Mouse (Mus musculus) urinary bladder, postnatal 4 days (tissue): Measurements from ENCODE around the gene Ppip5k1.

Experiments
- DNase-seq, 2 experiments: peaks; one replicate each; pipeline ENCODE4 v3.0.0; 2021 to 2022; ENCODE audit warnings: low spot score in 2 of 2

The Ppip5k1 gene

GRCm38 (mm10) chr2:121298131-121298530 lies 57.1 kb downstream of the Ppip5k1 start:
- DNase-seq, result no peak

GRCm38 (mm10) chr2:121297701-121298100 lies 57.5 kb downstream of the Ppip5k1 start:
- DNase-seq, result no peak

GRCm38 (mm10) chr2:121296754-121297231 lies 58.4 kb downstream of the Ppip5k1 start:
- DNase-seq, result no peak

GRCm38 (mm10) chr2:121295608-121296571 lies 59.3 kb downstream of the Ppip5k1 start:
- DNase-seq, result no peak

GRCm38 (mm10) chr2:121294753-121295607 lies 60.2 kb downstream of the Ppip5k1 start:
- peak; percentile 63 to 66 for DNase-seq

GRCm38 (mm10) chr2:121294182-121294581 lies 61.0 kb downstream of the Ppip5k1 start:
- DNase-seq, result peak in 1 of 2 experiments; percentile 52

GRCm38 (mm10) chr2:121292316-121293013 lies 62.7 kb downstream of the Ppip5k1 start:
- DNase-seq, result no peak

- no peak for DNase-seq
Observed at GRCm38 (mm10) chr2:121289730-121290540, 65.3 kb downstream of the Ppip5k1 start.

- DNase-seq, result peak; percentile 83 to 91
Observed at GRCm38 (mm10) chr2:121288901-121289729, 66.1 kb downstream of the Ppip5k1 start, which contains the start of gene Map1a. Gene Map1a, plus strand, starts transcription at chr2:121289600.

GRCm38 (mm10) chr2:121287850-121288249 lies 67.3 kb downstream of the Ppip5k1 start:
- no peak for DNase-seq

GRCm38 (mm10) chr2:121271928-121272516 lies 83.2 kb downstream of the Ppip5k1 start:
- no peak for DNase-seq

GRCm38 (mm10) chr2:121271236-121271927 lies 83.8 kb downstream of the Ppip5k1 start, which contains the start of gene Trp53bp1:
Gene Trp53bp1, minus strand, starts transcription at chr2:121271407.
- DNase-seq, result peak; percentile 90 to 95

GRCm38 (mm10) chr2:121270521-121271235 lies 84.5 kb downstream of the Ppip5k1 start:
- DNase-seq, result no peak

GRCm38 (mm10) chr2:121268446-121268845 lies 86.8 kb downstream of the Ppip5k1 start:
- no peak for DNase-seq
